Mouse (Mus musculus) T-helper 2 cell (primary cell): ENCODE measurements around the gene Clmp.

Experiments
- in situ Hi-C: fragments of 300-600 bp; cut with MboI, MseI; formaldehyde crosslinking; loops from one replicate; pipeline ENCODE4 v1.15.1; 2025; ENCODE audit warnings: high pct_unique_total_duplicates

The Clmp gene

DNA sequence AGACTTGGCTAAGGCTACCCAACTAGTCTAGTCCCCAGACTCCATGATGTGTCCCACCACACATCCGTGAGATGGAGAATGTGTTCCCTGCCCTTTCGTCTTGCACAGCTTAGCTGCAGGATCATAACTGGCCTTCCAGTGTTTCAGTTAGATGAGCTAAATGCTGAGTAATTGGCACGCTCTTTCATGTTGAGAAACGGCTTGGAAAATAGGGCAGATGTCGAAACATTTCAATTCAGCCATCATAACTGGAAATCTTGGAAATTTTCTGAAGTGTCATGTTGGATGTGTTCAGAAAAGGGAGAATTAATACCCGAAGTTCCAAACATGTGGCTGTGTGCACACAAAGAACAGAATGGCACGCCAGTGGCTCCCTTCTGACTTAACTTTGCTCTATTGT lies 4.7 kb downstream of the Clmp start:
- in situ Hi-C loops, result no loop called here

DNA sequence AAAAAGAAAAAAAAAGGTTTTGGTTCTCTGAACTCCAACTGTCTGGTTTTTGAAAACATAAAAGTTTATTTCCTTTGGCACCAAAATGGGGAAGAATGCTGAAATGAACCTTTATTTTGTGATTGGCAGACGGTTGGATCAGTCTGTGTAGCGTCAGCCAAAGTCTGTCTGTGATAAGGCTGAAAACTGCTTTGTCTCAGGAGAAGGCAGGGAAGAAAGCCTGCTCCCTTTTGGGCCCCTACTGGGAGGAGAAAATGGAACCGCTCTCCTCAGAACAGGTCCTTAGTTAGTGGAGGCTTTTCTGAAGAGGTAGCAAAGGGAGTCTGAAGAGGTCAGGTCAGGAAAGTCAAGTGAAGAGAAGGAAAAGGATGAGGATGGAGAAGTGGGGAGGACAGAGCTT lies 7.3 kb downstream of the Clmp start:
- in situ Hi-C loops, result no loop called here

DNA sequence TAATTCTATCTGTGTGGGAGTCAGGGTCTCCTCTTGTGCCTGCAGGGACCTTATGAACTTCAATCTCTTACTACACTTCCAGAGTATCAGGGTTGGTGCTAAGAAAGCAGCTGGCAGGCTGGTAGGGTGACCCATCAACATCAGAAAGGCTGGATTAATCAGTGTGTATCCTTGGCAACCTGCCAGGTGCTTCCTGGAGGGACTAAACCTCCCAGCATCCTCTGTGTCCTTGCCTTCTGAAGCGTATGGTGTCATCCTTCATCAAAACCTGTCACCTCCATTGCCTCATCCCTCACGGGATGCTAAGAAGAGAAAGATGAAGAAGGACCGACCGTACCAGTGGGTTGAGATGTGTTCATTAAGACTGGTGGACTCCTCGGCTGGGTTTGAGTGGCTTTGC lies 8.0 kb downstream of the Clmp start:
- in situ Hi-C loops, result no loop called here

DNA sequence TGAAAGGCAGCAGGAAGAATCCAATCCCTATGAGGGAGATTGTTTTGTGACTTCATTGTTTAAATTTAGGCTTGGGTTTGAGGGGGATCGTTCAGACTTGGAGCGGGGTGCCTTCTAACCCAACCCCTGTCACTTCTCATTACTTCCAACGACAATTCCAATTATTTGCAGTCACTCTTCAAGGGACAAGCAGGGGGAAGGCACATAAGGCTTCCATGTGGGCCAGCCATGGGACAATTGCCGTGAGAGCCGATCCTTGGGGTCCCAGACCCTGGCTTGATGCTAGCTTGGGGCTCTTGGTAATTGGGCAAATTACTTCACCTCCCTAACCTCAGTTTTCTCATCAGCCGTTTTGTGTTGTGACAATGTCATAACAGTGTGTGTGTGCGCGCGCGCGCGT lies 8.5 kb downstream of the Clmp start:
- in situ Hi-C loops, result no loop called here

DNA sequence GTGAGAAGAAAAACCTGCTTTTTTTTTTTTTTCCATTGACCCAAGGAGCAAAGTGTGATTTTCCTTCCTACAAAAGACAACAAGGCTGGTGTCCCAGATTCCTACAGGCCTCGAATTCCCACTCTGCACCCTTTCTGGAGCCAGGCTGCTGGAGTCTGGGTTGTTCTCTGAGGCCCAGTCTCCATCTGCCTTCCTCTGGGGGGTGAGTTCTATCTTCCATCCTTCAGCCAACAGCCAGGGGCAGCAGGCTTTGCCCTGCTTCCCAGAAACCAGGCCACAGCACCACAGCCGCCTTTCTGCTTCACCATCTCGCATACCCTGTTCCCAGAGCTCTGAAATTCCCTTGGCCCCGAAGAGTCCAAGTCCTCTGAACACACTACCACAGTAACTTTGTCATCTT lies 10.3 kb downstream of the Clmp start:
- in situ Hi-C loops, result no loop called here

DNA sequence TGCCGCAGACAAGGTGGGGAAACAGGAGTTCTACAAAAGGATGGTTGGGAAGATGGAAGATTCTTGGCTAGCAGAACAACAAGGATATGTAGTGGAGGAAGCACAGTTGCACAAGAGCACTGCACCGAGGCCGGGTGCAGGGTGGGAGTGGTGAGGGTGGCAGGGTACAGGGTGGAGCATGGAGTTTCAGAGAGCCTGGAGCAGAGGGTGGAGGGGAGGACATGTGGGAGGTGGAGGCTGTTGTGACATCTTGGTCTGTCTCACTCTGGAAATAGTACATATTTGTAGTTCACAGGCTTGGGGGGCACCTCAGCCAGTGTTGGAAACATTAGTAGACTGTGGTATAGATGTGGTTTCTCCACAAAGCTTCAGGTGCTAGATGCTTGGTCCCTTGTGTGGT lies 13.4 kb downstream of the Clmp start:
- in situ Hi-C loops, result no loop called here

DNA sequence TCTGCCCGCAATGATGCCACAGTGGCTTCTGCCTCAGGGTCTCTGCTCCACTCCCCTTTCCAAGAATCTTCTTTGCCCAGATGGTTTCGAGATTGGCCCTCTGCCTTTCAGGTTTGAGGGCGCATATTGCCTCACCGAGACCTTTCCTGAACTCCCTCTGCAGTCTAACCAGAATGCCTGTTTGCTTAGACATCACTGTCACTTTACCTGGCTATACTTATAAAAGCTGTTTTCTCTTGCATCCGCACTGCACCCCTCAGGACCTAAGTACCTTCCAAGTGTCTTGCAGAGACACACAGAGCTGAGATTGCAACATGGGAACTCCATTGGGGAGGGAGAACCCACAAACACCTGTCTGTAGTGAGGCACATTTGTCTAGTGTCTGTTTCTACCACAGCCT lies 14.5 kb downstream of the Clmp start:
- in situ Hi-C loops, result no loop called here

DNA sequence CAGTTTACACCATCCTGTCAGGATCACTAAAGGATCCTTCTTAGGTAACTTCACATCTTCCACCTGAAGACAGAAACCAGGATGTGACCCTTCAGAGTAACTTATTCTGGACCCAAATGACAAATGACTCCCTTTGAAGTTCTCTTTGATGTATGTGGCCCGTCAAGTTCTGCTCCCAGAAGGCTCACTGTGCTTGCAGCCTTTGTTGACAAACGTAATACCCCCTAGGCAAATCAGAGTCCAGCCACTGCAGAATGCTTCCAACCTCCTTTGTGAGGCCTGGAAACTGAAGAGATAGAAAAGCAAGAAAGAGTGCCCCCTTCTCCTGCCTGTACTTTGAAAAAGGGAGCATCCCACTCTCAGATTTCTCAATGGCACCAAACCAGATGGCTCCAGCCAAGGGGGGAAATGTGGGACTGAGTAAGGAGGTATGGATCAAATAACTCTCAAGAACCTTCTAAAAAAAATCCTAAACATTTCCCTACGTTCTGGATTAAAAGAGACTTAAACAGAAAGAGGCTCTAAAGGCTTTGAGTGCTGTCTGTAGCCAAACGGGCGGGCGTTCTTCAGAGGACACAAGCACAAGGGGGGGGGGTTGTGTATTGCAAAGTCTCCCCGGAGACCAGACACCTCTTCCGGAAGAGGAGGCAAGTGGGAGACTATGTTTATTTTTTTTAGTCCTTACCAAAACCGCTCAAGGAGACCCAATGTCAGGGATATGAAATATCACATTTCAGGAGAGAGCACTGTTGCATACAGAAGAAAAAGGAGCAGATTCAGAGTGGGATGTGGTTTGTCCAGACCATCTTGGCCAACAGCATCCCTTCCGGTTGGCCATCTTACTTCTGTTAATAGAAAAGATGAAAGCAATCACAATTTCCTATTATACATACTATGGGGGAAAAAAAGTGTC lies 18.9 kb downstream of the Clmp start:
- in situ Hi-C loops, result no loop called here

DNA sequence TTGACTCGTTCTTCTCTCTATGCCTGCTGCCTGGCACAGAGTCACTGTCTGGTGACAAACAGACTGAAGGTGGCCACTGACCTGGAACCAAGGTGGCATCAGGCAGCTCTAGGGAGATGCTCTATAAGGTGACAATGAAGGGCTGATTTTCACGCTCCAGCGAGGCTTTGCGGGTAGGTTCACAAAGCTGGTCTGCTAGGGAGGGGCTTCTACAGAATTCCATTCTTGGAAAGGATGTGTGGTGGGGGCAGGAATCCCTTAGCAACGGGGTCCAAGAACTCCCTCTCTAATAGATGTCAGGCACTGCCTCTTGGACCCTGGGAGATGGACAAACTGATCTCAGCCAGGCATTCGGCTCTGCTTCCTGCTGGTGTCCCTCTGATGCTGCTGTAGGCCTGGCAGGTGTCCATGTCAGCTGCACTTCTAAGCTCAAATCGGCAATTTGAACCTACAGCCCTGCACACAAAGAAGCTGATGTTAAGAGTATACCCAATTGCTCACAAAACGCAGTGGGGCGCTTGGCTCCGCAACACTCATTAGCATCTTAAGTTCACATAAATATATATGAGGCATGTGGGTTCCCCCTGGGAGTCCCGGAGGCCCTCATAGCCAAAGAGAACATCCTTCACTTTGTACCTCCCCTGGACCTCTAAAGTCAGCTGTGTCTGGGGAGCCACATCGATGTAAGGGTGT lies 22.8 kb downstream of the Clmp start:
- in situ Hi-C loops, result no loop called here

DNA sequence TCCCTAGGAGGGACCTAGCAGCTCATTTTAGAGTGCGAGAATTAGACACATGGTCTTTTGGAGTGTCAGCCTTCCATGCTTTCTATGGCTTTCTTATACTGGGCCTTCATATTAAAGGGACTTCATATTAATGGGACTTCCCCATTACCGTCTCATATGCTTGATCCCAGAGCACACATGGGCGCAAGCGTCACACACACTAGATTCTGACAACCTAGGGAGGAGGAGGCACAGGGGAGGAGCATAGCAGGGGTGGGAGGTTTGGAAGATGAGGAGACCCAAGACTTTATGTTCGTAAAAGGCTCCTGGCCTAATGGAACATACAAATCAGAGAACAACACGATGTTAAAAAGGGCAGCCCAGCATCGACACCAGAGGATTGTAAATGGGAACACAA lies 23.4 kb downstream of the Clmp start:
- in situ Hi-C loops, result no loop called here

DNA sequence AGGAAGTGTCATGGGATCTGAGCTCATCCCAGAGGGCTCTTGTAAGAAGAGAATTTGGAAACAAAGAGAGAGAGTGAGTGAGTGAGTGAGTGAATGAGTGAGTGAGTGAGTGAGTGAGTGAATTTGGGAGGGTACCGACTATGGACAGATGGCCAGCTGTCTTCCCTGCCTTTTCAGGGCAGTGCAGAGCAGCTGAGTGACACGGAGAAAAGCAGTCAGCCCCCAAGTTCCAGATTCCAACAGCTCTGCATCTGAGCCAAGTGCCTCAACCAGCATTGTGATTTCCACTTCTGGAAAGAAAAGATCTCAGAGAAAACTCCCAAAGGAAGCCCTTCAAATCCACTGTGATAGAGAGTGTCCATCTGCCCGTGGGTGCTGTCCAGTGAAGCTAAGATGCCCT lies 23.8 kb downstream of the Clmp start:
- in situ Hi-C loops, result no loop called here

DNA sequence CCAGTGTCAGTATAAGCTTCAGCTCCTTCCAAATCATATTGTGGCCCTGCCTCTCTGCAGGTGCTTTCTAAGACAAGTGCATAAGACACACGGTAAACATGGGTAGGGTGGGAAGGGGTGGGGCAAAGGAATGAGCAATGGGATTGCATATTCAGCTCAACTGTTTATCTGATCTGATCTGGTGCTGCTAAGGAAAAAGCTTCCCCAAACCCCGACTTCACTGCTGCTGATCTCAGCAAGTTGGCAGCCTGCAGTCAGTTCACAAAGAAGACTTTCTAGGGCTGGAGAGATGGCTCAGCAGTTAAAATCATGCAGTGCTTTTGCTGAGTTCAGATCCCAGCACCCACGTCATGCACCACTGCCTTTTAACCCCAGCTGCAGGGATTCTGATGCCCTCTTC lies 24.2 kb downstream of the Clmp start:
- in situ Hi-C loops, result no loop called here

DNA sequence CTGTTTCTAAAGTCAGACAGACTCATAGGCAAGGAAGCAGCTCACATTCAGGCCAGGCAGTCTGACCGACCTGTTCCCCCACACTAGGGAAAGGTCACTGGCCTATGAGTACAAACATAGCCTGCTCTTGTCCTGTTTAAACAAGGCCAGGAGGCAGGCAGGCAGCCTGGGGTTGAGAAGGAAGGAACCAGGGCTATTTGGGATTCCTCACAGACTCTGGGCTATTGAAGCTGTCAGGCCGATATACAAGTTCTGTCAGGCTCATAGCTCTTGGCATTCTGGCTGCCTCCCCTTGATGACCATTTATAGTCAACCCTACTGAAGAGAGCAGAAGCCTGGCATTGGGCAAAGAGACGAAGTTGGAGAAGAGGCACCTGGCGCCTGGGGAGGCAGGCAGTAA lies 25.9 kb downstream of the Clmp start:
- in situ Hi-C loops, result no loop called here

DNA sequence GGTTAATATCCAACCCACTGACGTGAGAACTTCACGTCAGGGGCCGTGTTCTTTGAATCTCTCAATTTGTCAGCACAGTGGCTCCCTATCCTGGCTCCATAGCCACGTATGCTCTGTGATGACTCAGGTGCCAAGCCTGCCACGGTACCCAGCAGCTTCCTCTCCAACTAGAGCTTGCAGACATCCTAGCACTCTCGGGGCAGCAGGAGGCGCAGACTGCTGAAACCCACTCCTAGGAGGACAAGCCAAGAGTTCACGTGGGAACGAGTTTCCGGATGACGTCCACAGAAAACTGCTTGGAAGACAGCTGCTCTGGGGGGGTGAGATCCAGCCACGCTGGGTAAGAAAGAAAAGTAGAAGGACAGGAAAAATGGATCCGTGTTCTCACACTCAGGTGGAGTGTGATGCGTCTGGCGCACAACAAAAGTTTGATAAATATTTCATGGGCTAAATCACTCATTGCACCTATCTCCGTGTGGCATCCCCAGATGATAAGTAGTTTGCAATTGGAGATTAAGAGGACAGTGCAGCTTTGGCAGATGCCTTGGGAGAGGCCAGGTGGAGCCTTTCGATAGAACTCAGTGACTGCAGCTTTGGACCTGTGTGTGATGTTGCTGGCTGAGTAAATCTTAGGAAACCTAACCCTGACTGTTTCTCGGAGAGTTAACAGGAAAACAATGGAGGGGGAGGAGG lies 31.6 kb downstream of the Clmp start:
- in situ Hi-C loops, result no loop called here

DNA sequence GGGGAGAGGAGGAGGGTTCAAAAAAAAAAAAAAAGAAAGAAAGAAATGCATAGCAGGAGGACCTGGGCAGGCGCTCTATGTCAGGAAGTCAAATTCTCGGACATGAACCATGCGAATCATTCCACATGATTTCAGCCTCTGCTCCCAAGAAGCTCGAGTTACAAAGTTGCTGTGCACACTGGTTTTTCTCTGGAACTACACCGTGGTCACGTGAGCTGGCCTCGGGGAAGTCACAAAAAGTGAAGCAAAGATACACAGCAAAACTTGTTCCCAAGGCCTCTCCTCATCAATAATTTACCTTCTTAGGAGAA lies 32.1 kb downstream of the Clmp start:
- in situ Hi-C loops, result no loop called here

DNA sequence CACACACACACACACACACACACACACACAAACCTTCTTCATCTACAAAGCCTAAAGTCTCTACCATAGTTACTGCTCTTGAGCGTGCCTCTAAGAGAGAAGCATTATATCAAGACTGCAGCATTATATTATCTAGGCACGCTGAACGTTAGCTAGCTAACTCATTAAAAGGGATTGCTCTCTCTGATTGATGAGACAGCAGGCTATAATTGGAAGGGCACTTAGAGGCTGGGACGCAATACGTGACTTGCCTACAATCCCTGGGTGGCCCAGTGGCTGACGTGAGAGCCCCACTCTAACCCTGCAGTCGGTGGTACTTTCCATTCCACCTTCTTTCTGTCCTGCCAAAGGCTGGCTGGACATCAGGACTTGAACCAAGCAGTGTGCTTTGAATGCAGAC lies 35.1 kb downstream of the Clmp start:
- in situ Hi-C loops, result no loop called here

DNA sequence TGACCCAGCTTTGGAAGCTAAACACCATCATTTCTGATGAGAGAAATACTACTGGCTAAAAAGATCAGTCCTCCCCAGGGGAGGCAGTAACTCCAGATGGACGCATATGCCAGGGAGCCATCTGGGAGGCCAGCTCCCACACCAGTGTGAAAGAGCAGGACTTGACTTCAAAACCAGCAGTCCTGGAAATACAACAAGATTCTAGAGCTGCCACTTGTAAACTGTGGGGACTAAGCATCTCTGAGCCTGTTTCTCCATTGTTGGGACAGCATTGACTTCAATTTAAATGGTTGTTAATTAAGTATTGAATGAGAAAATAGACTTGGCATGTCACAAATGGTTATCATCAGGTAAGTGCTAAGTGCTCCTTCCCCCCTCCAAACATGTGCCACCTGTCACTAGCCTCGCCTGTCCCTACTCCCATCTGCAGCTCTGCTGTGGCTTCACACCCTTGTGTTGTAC lies 37.6 kb downstream of the Clmp start:
- in situ Hi-C loops, result no loop called here

DNA sequence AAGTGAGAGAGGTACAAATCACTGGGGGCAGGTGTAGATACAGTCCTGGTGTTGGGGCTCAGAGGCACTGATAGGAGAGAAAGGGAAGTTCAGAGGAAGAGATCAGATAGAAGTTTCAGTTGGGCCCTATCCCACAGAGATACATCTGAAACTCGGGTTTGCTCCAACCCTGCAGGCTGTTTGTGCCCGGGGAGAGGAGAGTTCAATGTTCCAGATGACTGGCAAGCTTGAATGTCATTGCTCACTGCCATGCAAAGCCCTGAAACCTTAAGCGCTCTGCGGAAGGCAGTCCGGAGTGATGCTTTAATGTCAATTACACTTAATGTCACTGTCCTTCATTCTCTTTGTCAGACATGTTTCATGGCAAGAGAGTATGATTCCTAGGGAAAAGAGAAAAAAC lies 39.2 kb downstream of the Clmp start:
- in situ Hi-C loops, result no loop called here

DNA sequence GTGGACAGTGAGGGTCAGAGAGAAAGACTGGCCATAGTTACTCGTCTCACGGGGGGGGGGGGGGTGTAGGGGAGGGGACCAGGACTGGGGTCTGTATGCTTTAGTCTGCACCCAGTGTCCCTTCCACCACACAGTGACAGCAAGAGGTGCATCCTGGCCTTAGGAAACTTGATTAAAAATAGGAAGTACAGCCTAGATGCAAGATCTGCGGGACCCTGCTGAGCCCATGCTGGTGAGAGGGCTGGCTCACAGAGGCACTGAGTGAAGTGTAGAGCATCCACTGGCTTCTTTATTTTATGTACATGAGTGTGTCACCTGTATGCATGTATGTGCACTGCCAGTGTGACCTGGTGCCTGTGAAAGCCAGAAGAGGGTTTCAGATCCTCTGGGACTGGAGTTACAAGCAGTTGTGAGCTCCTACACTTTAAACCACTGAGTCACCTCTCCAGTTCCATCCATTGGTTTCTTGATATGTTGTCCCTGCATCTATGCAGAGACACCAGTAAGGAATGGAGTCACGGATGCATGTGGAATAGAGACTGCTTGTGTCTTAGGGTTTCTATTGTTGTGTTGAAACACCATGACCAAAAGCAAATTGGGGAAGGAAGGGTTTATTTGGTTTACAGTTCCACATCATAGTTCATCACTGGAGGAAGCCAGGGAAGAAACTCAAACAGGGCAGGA lies 41.5 kb downstream of the Clmp start:
- in situ Hi-C loops, result no loop called here

DNA sequence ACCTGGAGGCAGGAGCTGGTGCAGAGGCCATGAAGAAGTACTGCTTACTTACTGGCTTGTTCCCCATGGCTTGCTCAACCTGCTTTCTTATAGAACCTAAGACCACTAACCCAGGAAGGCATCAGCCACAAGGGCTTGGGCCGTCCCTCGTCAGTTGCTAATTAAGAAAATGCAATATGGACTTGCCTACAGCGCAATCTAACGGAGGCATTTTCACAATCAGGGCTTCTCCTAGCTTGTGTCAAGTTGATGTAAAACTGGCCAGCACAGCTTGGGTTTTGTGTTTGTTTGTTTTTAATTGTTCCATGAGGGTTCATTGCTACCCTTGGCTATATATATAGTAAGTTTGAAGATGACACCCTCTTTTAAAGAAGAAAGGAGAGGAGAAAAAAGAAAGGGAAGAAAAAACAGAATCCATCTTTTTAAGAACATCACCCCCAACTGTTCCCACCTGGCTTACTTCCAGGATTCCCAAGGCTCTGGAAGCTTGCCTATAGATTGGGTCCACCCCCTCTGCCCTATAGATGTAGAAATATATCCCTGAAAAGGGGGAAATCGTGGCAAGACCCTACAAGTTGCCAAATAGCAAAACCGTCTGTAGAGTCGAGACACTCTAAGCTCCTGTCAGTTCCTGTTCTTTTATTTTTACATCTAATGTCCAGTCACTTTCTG lies 42.2 kb downstream of the Clmp start:
- in situ Hi-C loops, result no loop called here

DNA sequence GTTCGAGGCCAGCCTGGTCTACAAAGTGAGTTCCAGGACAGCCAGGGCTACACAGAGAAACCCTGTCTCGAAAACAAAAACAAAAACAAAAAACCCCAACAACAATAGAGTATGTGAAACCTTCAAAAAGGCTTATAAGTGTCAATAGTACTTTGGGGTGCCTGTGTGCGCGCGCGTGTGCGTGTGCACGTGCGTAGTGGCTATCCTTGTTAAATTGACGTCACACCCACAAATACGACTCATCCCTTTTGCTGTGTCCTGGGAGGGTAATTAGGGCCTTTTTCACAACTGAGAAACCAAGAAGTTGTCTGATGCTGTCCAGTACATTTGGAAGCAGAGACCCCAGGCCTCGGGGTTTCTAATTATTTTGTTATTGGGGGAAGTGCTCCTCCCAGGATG lies 44.5 kb downstream of the Clmp start:
- in situ Hi-C loops, result no loop called here
